ENCODE assay signal across 23 mouse cellular contexts in genomic region chr11:118136172-118136632, GRCm38 (mm10). TPM values are rescaled to one million over a fixed set of nuclear protein-coding genes. Genes with fewer than 3 reads are reported as not detected.
DNase-seq lines count a peak whose midpoint lies in the region; ATAC-seq and TF ChIP-seq lines count a peak whose summit lies in the region.
"Had no signal": no experiment of that assay in that cellular context is flagged by ENCODE, and none has a peak within 500 bp of the region (broad histone marks: within the 10 kb centered on the region; RNA-seq: fewer than 3 reads in every experiment).

No protein-coding gene starts in this region.

- H3K9ac ChIP-seq in hindbrain, embryonic 12.5 days = no peak overlapping the region
- H3K9ac ChIP-seq: embryonic facial prominence, embryonic 13.5 days; forebrain, embryonic 15.5 days; heart, embryonic 13.5 days; midbrain, embryonic 13.5 days had no signal

- no peak for TF ChIP-seq CTCF in cerebellum, adult 2 months (IDR thresholded peaks at IDR 0.05; ENCODE audit: borderline replicate concordance, insufficient read depth, low read depth, low read length)

- no peaks in the 10 kb centered on the region for H3K9me3 ChIP-seq in hindbrain, embryonic 10.5 days
- H3K9me3 ChIP-seq in hindbrain, embryonic 12.5 days (replicated peaks) = peaks cover 8% of the 10 kb centered on the region; the same call in 1 of the 2 replicates
- H3K9me3 ChIP-seq: embryonic facial prominence, embryonic 13.5 days; forebrain, embryonic 15.5 days; midbrain, embryonic 13.5 days had no signal

- no peak overlapping the region for H3K4me2 ChIP-seq in hindbrain, embryonic 12.5 days (replicated peaks)
- H3K4me2 ChIP-seq: embryonic facial prominence, embryonic 13.5 days; forebrain, embryonic 15.5 days; heart, embryonic 13.5 days; midbrain, embryonic 13.5 days had no signal

- no peak for ATAC-seq in hindbrain, embryonic 12.5 days (ENCODE audit: low FRiP score)
- ATAC-seq: activated CD4-positive, CD25-positive, alpha-beta regulatory T cell, adult 4 months; forebrain, embryonic 15.5 days; hindbrain, embryonic 16.5 days; lung, postnatal 0 days; midbrain, embryonic 13.5 days had no signal

- 0 out of 2 replicates have a peak, but pooled peaks cover 4% of the 10 kb centered on the region for H3K36me3 ChIP-seq in hindbrain, embryonic 10.5 days
- H3K36me3 ChIP-seq in hindbrain, embryonic 12.5 days = no peaks in the 10 kb centered on the region
- H3K36me3 ChIP-seq: forebrain, embryonic 15.5 days; heart, embryonic 13.5 days; midbrain, embryonic 13.5 days had no signal

- H3K27ac ChIP-seq in hindbrain, embryonic 10.5 days = peak overlapping the region; percentile 9; the same call in 1 of the 2 replicates
- H3K27ac ChIP-seq in hindbrain, embryonic 12.5 days = no peak overlapping the region
- H3K27ac ChIP-seq in cerebellum, adult 2 months (ENCODE audit: insufficient read depth, low read length) = no peak overlapping the region
- H3K27ac ChIP-seq: embryonic facial prominence, embryonic 13.5 days; forebrain, embryonic 15.5 days; heart, embryonic 13.5 days; midbrain, embryonic 13.5 days had no signal

- no peak overlapping the region for H3K4me3 ChIP-seq in hindbrain, embryonic 10.5 days
- no peak overlapping the region for H3K4me3 ChIP-seq in hindbrain, embryonic 12.5 days
- no peak overlapping the region for H3K4me3 ChIP-seq in cerebellum, adult 2 months (replicated peaks; ENCODE audit: insufficient read depth, low read depth, low read length)
- H3K4me3 ChIP-seq: embryonic facial prominence, embryonic 13.5 days; forebrain, embryonic 15.5 days; heart, embryonic 13.5 days; midbrain, embryonic 13.5 days; myocyte had no signal

- TF ChIP-seq POLR2A in cerebellum, adult 2 months (IDR thresholded peaks at IDR 0.05; ENCODE audit: borderline replicate concordance, insufficient read depth, low read length) = no peak

- peaks cover 33% of the 10 kb centered on the region for H3K4me1 ChIP-seq in hindbrain, embryonic 10.5 days (replicated peaks)
- H3K4me1 ChIP-seq in hindbrain, embryonic 12.5 days = peaks cover 16% of the 10 kb centered on the region
- H3K4me1 ChIP-seq in cerebellum, adult 2 months (ENCODE audit: control insufficient read depth, insufficient read depth, low read length) = peaks cover 40% of the 10 kb centered on the region

- 49% methylated on average over 5 of the region's 5 CpGs for WGBS in hindbrain, embryonic 10.5 days
- WGBS in hindbrain, embryonic 12.5 days = 38% methylated on average over 5 of the region's 5 CpGs
- 6% methylated on average over 5 of the region's 5 CpGs for WGBS in cerebellum, adult 2 months

- no peaks in the 10 kb centered on the region for H3K27me3 ChIP-seq in hindbrain, embryonic 10.5 days (ENCODE audit: insufficient read depth, poor library complexity, severe bottlenecking)
- H3K27me3 ChIP-seq in hindbrain, embryonic 12.5 days = no peaks in the 10 kb centered on the region
- H3K27me3 ChIP-seq in cerebellum, adult 2 months (ENCODE audit: control insufficient read depth, insufficient read depth, low read length) = no peaks in the 10 kb centered on the region
- H3K27me3 ChIP-seq: embryonic facial prominence, embryonic 13.5 days; forebrain, embryonic 15.5 days; heart, embryonic 13.5 days; midbrain, embryonic 13.5 days had no signal

- DNase-seq in hindbrain, embryonic 10.5 days (ENCODE audit: low spot score) = no peak
- peak; percentile 47 to 53 for DNase-seq in cerebellum, adult 2 months
- peak; percentile 31 to 33 for DNase-seq in cerebellum, postnatal 36 days
- peak; percentile 53 to 76 for DNase-seq in natural killer cell, adult 2 months (ENCODE audit: low spot score in 2 of 2)
- no peak for DNase-seq in layer of hippocampus, adult 11-12 months (ENCODE audit: low spot score)
- no peak for DNase-seq in right cerebral cortex, postnatal 4 days
- DNase-seq in thymus, postnatal 0 days (ENCODE audit: low spot score) = no peak
- DNase-seq: adrenal gland, postnatal 14 days; heart, postnatal 36 days; kidney, adult 11 months; kidney, postnatal 14 days; liver; right cerebral cortex, postnatal 25 days; thymus, postnatal 36 days had no signal

RNA-seq across cellular contexts. Expression of gene Dnah17, which starts 5.8 kb away (rescaled TPM):
- 0.19 and 0.33 TPM in 2 replicates for polyA plus RNA-seq in hindbrain, embryonic 10.5 days (2016; fragmentation: Nextera tagmentation; extraction: Ambion mirVana)
- polyA plus RNA-seq in hindbrain, embryonic 12.5 days (2016; fragmentation: Nextera tagmentation; extraction: Ambion mirVana) = 0.27 and 0.38 TPM in 2 replicates
- polyA plus RNA-seq in cerebellum, adult 2 months (2012; rRNA removed) = 0.03 and 0.07 TPM in 2 replicates
- 0.63 and 0.88 TPM in 2 replicates for polyA plus RNA-seq in thymus, postnatal 0 days (2015; fragmentation: Nextera tagmentation; extraction: Ambion mirVana)

Comparison
In these comparisons a context has a peak if more than half of its experiments do, and no peak if none do; other contexts are left out.
1. DNase-seq: peak in cerebellum, adult 2 months (2 of 2), cerebellum, postnatal 36 days (2 of 2) and natural killer cell, adult 2 months (2 of 2); none in hindbrain, embryonic 10.5 days (single experiment), layer of hippocampus, adult 11-12 months (single experiment), right cerebral cortex, postnatal 4 days (single experiment) and thymus, postnatal 0 days (single experiment).